Mouse (Mus musculus): ENCODE measurements at regions not wholly inside any gene's neighbourhood (a gene's known extent, or its start where the extent isn't known, plus 50 kb on each side); places are given as distances from the start of the nearest gene placed in this dataset.

DNA sequence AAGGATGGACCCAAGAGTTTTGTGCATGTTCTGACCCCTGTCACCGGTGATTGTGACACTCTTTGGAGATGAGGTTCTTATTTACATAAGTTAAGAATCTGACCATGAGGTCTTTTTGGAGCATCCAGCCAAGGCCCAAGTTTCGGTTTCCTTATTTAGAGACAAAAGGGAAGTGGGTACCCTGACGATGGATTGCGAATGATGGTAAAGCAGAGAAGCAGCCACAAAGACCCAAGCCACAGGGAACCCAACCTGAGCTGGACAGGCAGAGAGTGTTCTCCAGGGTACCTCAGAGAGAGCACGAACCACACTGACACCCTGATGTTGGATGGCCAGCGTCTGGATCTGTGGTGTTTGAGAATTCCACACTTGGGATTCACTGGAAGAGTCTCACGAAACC is 100.8 kb upstream of the L3mbtl4 start:
- no peak for ATAC-seq (ENCODE audit: insufficient number of reproducible peaks, insufficient read depth, low FRiP score, low TSS enrichment, low read depth)
- no peak overlapping the region for H3K9ac ChIP-seq
- 92% methylated on average over 7 of the region's 7 CpGs for WGBS
- H3K27ac ChIP-seq, result no peak overlapping the region
- no peak overlapping the region for H3K4me2 ChIP-seq
- H3K27me3 ChIP-seq, result no peaks in the 10 kb centered on the region
- no peaks in the 10 kb centered on the region for H3K36me3 ChIP-seq
- H3K4me3 ChIP-seq, result no peak overlapping the region
- no peaks in the 10 kb centered on the region for H3K4me1 ChIP-seq
- no peaks in the 10 kb centered on the region for H3K9me3 ChIP-seq

DNA sequence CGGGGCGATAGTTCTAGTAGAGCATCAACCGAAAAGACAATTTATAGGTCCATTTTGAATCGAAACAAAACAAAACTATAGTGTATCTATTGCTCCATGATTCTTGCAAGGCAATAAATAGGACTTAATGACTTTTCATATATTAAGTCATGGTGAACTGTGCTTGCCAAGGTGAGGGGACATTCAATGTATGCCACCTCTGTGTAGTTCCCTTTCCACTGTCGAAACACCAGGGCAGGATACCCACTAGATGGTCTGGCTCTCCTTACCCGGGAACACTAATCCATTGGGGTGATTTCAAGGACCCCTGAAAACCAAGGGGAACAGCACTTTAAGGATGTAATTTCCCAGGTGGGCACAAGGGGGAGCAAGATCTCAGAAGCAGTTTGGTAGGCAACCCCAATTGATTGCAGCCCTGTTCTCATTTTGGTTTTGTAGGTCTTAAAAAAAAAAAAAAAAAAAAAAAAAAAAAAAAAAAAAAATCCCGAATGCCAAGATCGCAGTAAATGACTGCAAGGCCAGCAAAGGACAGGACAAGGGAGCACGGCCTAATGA is 96.9 kb upstream of the L3mbtl4 start:
- WGBS, result 66% methylated on average over 9 of the region's 9 CpGs
- Histone ChIP-seq H3K4me1 (no peaks in the 10 kb centered on the region), H3K4me2 (no peak overlapping the region), H3K27me3 (no peaks in the 10 kb centered on the region), H3K9me3 (0 out of 2 replicates have a peak, but pooled peaks cover 2% of the 10 kb centered on the region), H3K9ac (no peak overlapping the region), H3K36me3 (no peaks in the 10 kb centered on the region), H3K4me3 (no peak overlapping the region), H3K27ac (no peak overlapping the region)
- ATAC-seq (ENCODE audit: insufficient number of reproducible peaks, insufficient read depth, low FRiP score, low TSS enrichment, low read depth), result no peak

DNA sequence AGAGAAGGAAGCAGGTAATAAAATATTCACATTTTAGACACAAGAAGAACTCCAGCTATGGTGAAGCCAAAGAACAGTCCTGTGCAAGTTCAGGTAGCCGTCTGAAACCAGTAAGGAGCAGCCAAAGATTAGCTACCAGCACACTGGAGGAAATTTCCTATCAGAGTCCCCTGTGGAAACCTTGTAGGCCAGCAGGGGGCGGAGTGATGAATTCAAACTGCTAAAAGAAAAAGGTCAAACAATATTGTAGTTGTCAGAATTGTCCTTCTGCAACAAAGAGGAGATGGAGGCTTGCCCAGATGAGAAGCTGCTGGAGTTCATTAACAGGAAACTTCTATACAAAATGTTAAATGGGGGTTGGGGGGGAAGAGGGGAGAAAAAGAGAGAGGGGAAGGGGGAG is 95.8 kb upstream of the L3mbtl4 start:
- H3K27ac ChIP-seq, result no peak overlapping the region
- no peaks in the 10 kb centered on the region for H3K27me3 ChIP-seq
- no peak overlapping the region for H3K4me2 ChIP-seq
- 21% methylated on average over 2 of the region's 2 CpGs for WGBS
- no peaks in the 10 kb centered on the region for H3K36me3 ChIP-seq
- no peak for ATAC-seq (ENCODE audit: insufficient number of reproducible peaks, insufficient read depth, low FRiP score, low TSS enrichment, low read depth)
- H3K4me1 ChIP-seq, result no peaks in the 10 kb centered on the region
- H3K9ac ChIP-seq, result no peak overlapping the region
- H3K9me3 ChIP-seq, result 0 out of 2 replicates have a peak, but pooled peaks cover 2% of the 10 kb centered on the region
- H3K4me3 ChIP-seq, result no peak overlapping the region

DNA sequence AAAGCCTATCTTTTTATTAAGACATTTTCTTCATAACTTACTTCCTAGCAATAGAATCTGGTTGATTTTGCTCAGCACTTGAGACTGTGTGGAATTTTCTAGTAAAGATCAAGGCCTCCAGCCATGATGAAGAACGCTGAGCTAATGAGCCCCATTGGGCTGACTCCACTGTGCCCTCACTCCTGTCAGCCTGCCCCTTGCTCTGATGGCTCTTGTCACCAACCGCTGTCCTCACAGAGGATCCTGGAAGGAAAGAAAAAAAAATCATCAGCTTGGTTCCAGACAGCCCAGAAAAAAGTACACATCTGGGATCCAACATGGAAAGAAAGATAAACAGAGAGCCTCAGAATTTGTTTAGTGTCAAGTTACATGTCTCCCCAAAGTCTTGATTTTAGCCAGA is 88.2 kb upstream of the L3mbtl4 start:
- 36% methylated on average over 2 of the region's 2 CpGs for WGBS
- Histone ChIP-seq H3K36me3 (no peaks in the 10 kb centered on the region), H3K4me3 (no peak overlapping the region)

DNA sequence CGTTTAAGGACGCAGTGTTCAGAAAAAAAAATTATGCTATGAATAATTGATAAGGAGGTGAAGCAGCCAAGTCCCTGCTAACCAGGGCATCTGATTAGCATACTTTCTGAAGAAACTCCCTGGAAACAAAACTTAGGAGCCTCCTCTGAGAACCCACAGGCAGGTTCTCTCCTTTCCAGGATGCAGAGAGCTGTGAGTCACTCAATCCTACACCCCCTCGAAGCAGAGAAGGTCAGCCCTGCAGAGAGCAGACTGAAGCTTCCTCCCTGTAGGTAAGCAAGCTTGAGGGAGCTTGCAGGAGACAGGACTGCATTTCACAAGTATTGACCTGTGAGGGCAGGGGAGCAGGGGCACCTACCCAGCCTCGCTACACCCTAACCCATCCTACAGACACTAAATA is 83.7 kb upstream of the L3mbtl4 start:
- H3K27ac ChIP-seq, result no peak overlapping the region
- ATAC-seq (ENCODE audit: insufficient number of reproducible peaks, insufficient read depth, low FRiP score, low TSS enrichment, low read depth), result no peak
- H3K4me2 ChIP-seq, result no peak overlapping the region
- H3K9me3 ChIP-seq, result no peaks in the 10 kb centered on the region
- no peaks in the 10 kb centered on the region for H3K36me3 ChIP-seq
- H3K4me3 ChIP-seq, result no peak overlapping the region
- H3K4me1 ChIP-seq, result peaks cover 4% of the 10 kb centered on the region; the same call in 1 of the 2 replicates
- H3K27me3 ChIP-seq, result no peaks in the 10 kb centered on the region
- no peak overlapping the region for H3K9ac ChIP-seq
- 87% methylated on average over 4 of the region's 4 CpGs for WGBS

More for the DNA sequence above, 88.2 kb upstream of the L3mbtl4 start:
- Histone ChIP-seq H3K27ac (no peak overlapping the region), H3K9ac (no peak overlapping the region), H3K4me2 (no peak overlapping the region), H3K9me3 (no peaks in the 10 kb centered on the region), H3K4me1 (peaks cover 4% of the 10 kb centered on the region; the same call in 1 of the 2 replicates), H3K27me3 (no peaks in the 10 kb centered on the region)
- no peak for ATAC-seq (ENCODE audit: insufficient number of reproducible peaks, insufficient read depth, low FRiP score, low TSS enrichment, low read depth)

DNA sequence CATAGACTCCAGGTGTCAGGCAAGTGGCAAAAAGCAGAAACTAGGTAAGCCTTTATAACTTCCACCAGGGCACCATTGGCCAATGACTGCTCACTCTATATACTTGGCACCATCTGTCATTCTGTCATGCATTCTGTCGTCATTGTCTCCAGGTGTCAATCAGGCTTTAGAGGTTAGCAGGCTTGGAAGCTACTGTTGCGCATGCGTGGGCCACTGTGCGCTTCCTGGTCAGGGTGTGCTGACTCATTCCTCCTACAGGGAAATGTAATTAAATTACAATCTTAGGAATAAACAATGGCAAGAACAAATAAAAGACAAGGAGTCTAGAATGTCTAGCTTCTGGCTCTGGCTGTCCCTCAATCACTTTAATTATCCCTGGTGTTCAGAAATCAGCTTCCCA is 68.1 kb upstream of the L3mbtl4 start:
- H3K9ac ChIP-seq, result no peak overlapping the region
- H3K27ac ChIP-seq, result no peak overlapping the region
- H3K4me2 ChIP-seq, result no peak overlapping the region
- no peaks in the 10 kb centered on the region for H3K27me3 ChIP-seq
- WGBS, result 81% methylated on average over 4 of the region's 4 CpGs
- H3K4me3 ChIP-seq, result no peak overlapping the region
- peaks cover 1% of the 10 kb centered on the region; the same call in 1 of the 2 replicates for H3K4me1 ChIP-seq
- no peak for ATAC-seq (ENCODE audit: insufficient number of reproducible peaks, insufficient read depth, low FRiP score, low TSS enrichment, low read depth)
- no peaks in the 10 kb centered on the region for H3K36me3 ChIP-seq
- no peaks in the 10 kb centered on the region for H3K9me3 ChIP-seq

DNA sequence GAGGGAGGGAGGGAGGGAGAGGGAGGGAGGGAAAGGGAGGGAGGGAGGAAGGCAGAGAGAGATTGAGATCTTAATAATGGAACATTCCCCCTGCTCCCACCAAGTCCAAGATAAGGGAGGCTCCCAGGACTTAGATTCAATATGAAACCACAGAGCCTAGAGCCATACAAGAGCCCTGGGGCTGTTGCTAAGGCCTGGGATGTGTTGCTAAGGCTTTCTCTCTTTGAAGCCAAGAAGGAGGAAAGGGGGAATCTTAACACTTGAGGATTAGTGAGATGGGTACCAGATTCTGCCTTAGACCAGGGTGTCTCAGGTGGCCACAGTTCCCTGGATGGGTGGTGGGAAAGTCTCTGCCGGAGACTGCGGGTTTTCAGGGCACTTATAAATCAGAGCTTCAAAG is 64.8 kb upstream of the L3mbtl4 start:
- ATAC-seq (ENCODE audit: insufficient number of reproducible peaks, insufficient read depth, low FRiP score, low TSS enrichment, low read depth), result no peak
- Histone ChIP-seq H3K4me3 (no peak overlapping the region), H3K4me2 (no peak overlapping the region), H3K9ac (no peak overlapping the region), H3K27me3 (no peaks in the 10 kb centered on the region), H3K4me1 (peaks cover 4% of the 10 kb centered on the region; the same call in 1 of the 2 replicates), H3K27ac (no peak overlapping the region), H3K9me3 (no peaks in the 10 kb centered on the region), H3K36me3 (no peaks in the 10 kb centered on the region)
- WGBS, result 60% methylated on average over 2 of the region's 2 CpGs

DNA sequence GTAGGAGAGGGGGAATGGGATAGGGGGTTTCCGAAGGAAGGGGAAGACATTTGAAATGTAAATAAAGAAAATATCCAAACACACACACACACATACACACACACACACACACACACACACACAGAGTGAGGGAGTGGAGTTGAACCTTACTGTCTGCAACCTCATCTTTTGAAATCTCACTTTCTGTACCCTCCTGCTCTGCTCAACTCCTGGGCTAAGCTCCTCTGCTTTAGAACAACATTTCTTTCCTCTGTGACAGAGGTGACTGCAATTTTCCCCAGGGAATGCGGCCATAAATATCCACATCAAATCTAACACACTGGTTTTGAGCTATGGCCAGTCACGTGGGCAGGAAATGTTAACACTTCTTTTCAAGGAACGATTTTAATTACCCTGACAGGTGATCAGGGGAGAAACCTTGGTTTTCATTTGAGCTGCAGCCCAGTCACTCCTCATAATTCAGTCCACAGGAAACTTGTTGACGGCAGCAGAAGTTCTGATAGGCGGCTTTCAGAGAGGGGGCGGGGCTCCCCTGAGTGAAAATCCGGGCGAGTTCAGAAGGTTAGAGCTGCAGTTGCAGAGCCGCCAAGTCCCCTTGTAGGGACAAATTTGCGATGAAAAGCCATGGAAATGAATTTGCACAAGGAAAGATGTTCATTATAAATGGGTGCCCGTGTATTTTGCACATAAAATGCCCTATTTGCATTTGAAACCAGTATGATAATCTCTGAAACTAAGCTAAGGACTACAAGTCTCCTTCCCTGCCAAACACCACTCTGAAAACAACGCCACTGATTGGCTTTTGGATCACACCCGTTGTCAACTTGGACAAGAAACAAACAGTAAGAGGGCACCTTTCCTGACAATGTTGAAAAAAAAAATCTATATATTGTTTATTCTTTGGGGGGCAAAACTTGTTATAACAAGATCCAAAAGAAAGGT is 63.0 kb upstream of the L3mbtl4 start:
- peak overlapping the region; percentile 44 for H3K4me2 ChIP-seq
- H3K27ac ChIP-seq, result no peak overlapping the region
- ATAC-seq (ENCODE audit: insufficient number of reproducible peaks, insufficient read depth, low FRiP score, low TSS enrichment, low read depth), result no peak
- H3K4me3 ChIP-seq, result no peak overlapping the region; the same call in 1 of the 2 replicates
- no peak overlapping the region for H3K9ac ChIP-seq
- H3K27me3 ChIP-seq, result no peaks in the 10 kb centered on the region
- H3K4me1 ChIP-seq, result peaks cover 4% of the 10 kb centered on the region; the same call in 1 of the 2 replicates
- no peaks in the 10 kb centered on the region for H3K36me3 ChIP-seq
- WGBS, result 22% methylated on average over 14 of the region's 14 CpGs
- no peaks in the 10 kb centered on the region for H3K9me3 ChIP-seq

DNA sequence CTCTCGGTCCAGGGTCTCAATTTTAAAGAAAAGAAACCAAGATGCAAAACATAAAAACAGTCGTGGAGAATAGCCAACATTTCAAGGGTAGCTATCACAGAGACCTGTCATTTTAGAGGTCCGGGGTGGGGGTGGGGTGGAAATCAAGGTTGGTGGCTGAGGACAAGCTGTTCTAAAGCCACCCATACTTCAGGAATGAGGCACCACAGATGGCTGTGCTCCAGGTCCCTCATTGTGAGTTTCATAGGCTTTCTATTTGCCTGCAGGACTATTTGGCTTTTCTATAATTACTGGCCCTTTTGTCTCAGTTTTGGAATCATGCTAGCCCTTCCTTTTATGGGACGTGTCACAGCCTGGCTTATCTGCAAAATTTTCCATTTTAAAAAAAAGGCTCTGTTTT is 55.4 kb upstream of the L3mbtl4 start:
- Histone ChIP-seq H3K4me1 (no peaks in the 10 kb centered on the region), H3K9ac (no peak overlapping the region), H3K36me3 (no peaks in the 10 kb centered on the region), H3K27ac (no peak overlapping the region), H3K9me3 (0 out of 2 replicates have a peak, but pooled peaks cover under 1% of the 10 kb centered on the region), H3K27me3 (no peaks in the 10 kb centered on the region), H3K4me3 (no peak overlapping the region), H3K4me2 (no peak overlapping the region)
- 72% methylated on average over 4 of the region's 4 CpGs for WGBS
- ATAC-seq (ENCODE audit: insufficient number of reproducible peaks, insufficient read depth, low FRiP score, low TSS enrichment, low read depth), result no peak

DNA sequence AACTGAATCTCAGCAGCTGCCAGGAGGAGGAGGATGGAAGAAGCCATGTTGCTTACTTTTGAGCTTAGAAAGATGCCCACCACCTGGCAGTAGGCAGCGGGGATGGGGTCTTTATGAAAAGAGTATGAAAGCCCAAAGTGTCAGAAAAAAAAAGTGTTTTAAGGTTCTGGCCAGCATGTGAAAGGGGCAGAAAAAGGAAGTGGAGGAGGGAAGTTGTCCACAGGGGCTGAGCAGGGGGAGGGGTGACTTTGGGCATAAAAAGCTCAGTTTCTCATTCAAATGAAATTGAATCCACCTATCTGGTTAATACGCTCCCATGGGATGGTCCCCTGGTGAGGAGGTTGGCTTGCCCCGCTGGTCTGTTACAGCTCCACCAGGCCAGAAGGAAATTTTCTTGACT is 50.4 kb upstream of the L3mbtl4 start:
- Histone ChIP-seq H3K27me3 (no peaks in the 10 kb centered on the region), H3K9me3 (0 out of 2 replicates have a peak, but pooled peaks cover 6% of the 10 kb centered on the region), H3K27ac (no peak overlapping the region), H3K4me3 (no peak overlapping the region), H3K4me1 (no peaks in the 10 kb centered on the region), H3K4me2 (no peak overlapping the region), H3K9ac (no peak overlapping the region), H3K36me3 (no peaks in the 10 kb centered on the region)
- no peak for ATAC-seq (ENCODE audit: insufficient number of reproducible peaks, insufficient read depth, low FRiP score, low TSS enrichment, low read depth)
- WGBS, result 90% methylated on average over 3 of the region's 3 CpGs
